ENCODE assay signal across 27 mouse cellular contexts in the genomic region with DNA sequence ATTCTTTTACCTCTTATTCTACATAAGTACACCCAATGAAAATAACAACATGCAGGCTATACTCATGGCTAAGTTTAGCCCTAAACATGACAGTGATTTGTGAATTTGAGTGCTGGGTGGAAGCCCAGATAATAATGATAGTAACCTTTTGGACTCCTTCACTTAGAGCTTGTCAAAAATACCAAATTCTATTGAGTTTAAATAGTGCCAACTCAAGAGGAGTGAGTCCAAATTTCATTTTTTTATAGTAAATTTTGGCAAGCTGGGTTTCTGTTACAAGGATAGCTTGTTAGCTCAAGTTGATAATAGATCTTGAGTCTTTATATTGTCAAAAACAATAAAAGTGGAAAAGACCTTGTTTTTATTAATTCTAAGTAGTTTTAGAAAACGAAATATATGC.
A peak's percentile ranks its signal among the peaks of the same experiment; 100 is the strongest.
DNase-seq lines count a peak whose midpoint lies in the region; ATAC-seq and TF ChIP-seq lines count a peak whose summit lies in the region.
"Had no signal": no experiment of that assay in that cellular context is flagged by ENCODE, and none has a peak within 500 bp of the region (broad histone marks: within the 10 kb centered on the region; RNA-seq: fewer than 3 reads in every experiment).

No protein-coding gene starts in this region.

- H3K27me3 ChIP-seq in forebrain, embryonic 16.5 days (replicated peaks; ENCODE audit: control insufficient read depth, insufficient read depth, low read length), result no peaks in the 10 kb centered on the region
- H3K27me3 ChIP-seq in forebrain, embryonic 15.5 days, result no peaks in the 10 kb centered on the region
- H3K27me3 ChIP-seq in heart, embryonic 11.5 days (ENCODE audit: control insufficient read depth, insufficient read depth, low read length), result no peaks in the 10 kb centered on the region
- H3K27me3 ChIP-seq: CH12.LX; embryonic facial prominence, embryonic 12.5 days; heart, embryonic 13.5 days had no signal

- H3K4me3 ChIP-seq in forebrain, embryonic 16.5 days (replicated peaks; ENCODE audit: low read length), result no peak overlapping the region
- no peak overlapping the region for H3K4me3 ChIP-seq in forebrain, embryonic 15.5 days
- no peak overlapping the region for H3K4me3 ChIP-seq in heart, embryonic 11.5 days (ENCODE audit: low read depth, low read length)
- H3K4me3 ChIP-seq: embryonic facial prominence, embryonic 12.5 days; erythroblast, embryonic 14.5 days; heart, embryonic 13.5 days had no signal

- H3K4me2 ChIP-seq in forebrain, embryonic 16.5 days (ENCODE audit: low read length), result no peak overlapping the region
- H3K4me2 ChIP-seq in forebrain, embryonic 15.5 days (replicated peaks), result no peak overlapping the region
- H3K4me2 ChIP-seq in heart, embryonic 11.5 days, result no peak overlapping the region
- H3K4me2 ChIP-seq: embryonic facial prominence, embryonic 12.5 days; heart, embryonic 13.5 days; hindbrain, embryonic 14.5 days had no signal

- no peaks in the 10 kb centered on the region for H3K36me3 ChIP-seq in forebrain, embryonic 16.5 days (ENCODE audit: control insufficient read depth, insufficient read depth)
- no peaks in the 10 kb centered on the region for H3K36me3 ChIP-seq in forebrain, embryonic 15.5 days
- H3K36me3 ChIP-seq in heart, embryonic 11.5 days (ENCODE audit: control insufficient read depth, insufficient read depth, low read length), result no peaks in the 10 kb centered on the region
- H3K36me3 ChIP-seq: embryonic facial prominence, embryonic 12.5 days; G1E; heart, embryonic 13.5 days had no signal

- WGBS in forebrain, embryonic 16.5 days, result 71% methylated on average over 1 of the region's 1 CpGs
- WGBS in forebrain, embryonic 15.5 days, result 68% methylated on average over 1 of the region's 1 CpGs
- WGBS in heart, embryonic 11.5 days (ENCODE audit: insufficient replicate concordance), result 53% methylated on average over 1 of the region's 1 CpGs

- H3K9me3 ChIP-seq in forebrain, embryonic 16.5 days (ENCODE audit: control insufficient read depth, low read length), result no peaks in the 10 kb centered on the region
- no peaks in the 10 kb centered on the region for H3K9me3 ChIP-seq in forebrain, embryonic 15.5 days
- H3K9me3 ChIP-seq in heart, embryonic 11.5 days (replicated peaks; ENCODE audit: control insufficient read depth, low read length), result no peaks in the 10 kb centered on the region
- H3K9me3 ChIP-seq: embryonic facial prominence, embryonic 12.5 days; G1E; heart, embryonic 13.5 days had no signal

- DNase-seq in cerebellum, adult 9-10 months, result peak; percentile 64
- DNase-seq in cerebellum, postnatal 36 days, result no peak
- peak; percentile 1 for DNase-seq in lung, postnatal 36 days
- DNase-seq in lung, postnatal 14 days, result no peak
- DNase-seq in brain, embryonic 14.5 days (ENCODE audit: low read depth), result peak; percentile 11
- DNase-seq: adrenal gland, adult 8-10 months; adrenal gland, postnatal 25 days; B cell, adult 2 months; cerebellum, adult 11 months; cerebellum, postnatal 10 days; gastrocnemius, postnatal 25 days; heart, adult 18-20 months; heart, postnatal 14 days; heart, postnatal 4 days; kidney, adult 18-20 months had no signal

- no peaks in the 10 kb centered on the region for H3K4me1 ChIP-seq in forebrain, embryonic 16.5 days (replicated peaks; ENCODE audit: control insufficient read depth, insufficient read depth, low read length)
- H3K4me1 ChIP-seq in forebrain, embryonic 15.5 days, result no peaks in the 10 kb centered on the region
- H3K4me1 ChIP-seq in heart, embryonic 11.5 days (ENCODE audit: control insufficient read depth, insufficient read depth, low read length), result no peaks in the 10 kb centered on the region
- H3K4me1 ChIP-seq: embryonic facial prominence, embryonic 12.5 days; heart, embryonic 13.5 days had no signal

- TF ChIP-seq POLR2A in brain, embryonic 14.5 days (IDR thresholded peaks at IDR 0.05; ENCODE audit: borderline replicate concordance, extremely low read depth, insufficient read depth, insufficient read length, poor library complexity, severe bottlenecking), result no peak

- H3K27ac ChIP-seq in forebrain, embryonic 16.5 days (ENCODE audit: low read length), result no peak overlapping the region
- no peak overlapping the region for H3K27ac ChIP-seq in forebrain, embryonic 15.5 days (replicated peaks)
- H3K27ac ChIP-seq in heart, embryonic 11.5 days (ENCODE audit: low read depth, low read length), result no peak overlapping the region
- H3K27ac ChIP-seq: embryonic facial prominence, embryonic 12.5 days; heart, embryonic 13.5 days; hindbrain, embryonic 14.5 days; hindbrain, postnatal 0 days had no signal

- TF ChIP-seq CTCF in brain, embryonic 14.5 days (IDR thresholded peaks at IDR 0.05; ENCODE audit: borderline replicate concordance, extremely low read depth, insufficient read depth, insufficient read length), result no peak

- ATAC-seq in forebrain, embryonic 16.5 days, result peak; percentile 40; the same call in 1 of the 2 replicates
- ATAC-seq in forebrain, embryonic 15.5 days (replicated peaks), result no peak
- ATAC-seq in heart, embryonic 11.5 days (replicated peaks; ENCODE audit: insufficient number of reproducible peaks, low FRiP score, low TSS enrichment), result no peak
- ATAC-seq: hindbrain, postnatal 0 days; inflammation-experienced regulatory T-cells, adult 6 months; intestine, embryonic 16.5 days had no signal

- no peak overlapping the region for H3K9ac ChIP-seq in forebrain, embryonic 16.5 days (replicated peaks; ENCODE audit: low read depth, low read length)
- no peak overlapping the region for H3K9ac ChIP-seq in forebrain, embryonic 15.5 days (replicated peaks)
- H3K9ac ChIP-seq in heart, embryonic 11.5 days (ENCODE audit: low read depth, low read length), result no peak overlapping the region
- H3K9ac ChIP-seq: embryonic facial prominence, embryonic 12.5 days; heart, embryonic 13.5 days; hindbrain, embryonic 14.5 days had no signal

Comparison
In these comparisons a context has a peak if more than half of its experiments do, and no peak if none do; other contexts are left out.
1. DNase-seq: peak in cerebellum, adult 9-10 months (single experiment), lung, postnatal 36 days (single experiment) and brain, embryonic 14.5 days (single experiment); none in cerebellum, postnatal 36 days (0 of 2) and lung, postnatal 14 days (single experiment).